Mouse (Mus musculus): ENCODE measurements around the gene Ubap1l.

- TF ChIP-seq CTCF (conservative IDR thresholded peaks at IDR 0.05; ENCODE audit: insufficient read depth, insufficient read length, low read depth, low read length) (no peak), POLR2A (IDR thresholded peaks at IDR 0.05; ENCODE audit: low read depth, low read length) (no peak)
These were observed 3.9 kb upstream of the Ubap1l start for GRCm38 (mm10) chr9:65356971-65357370.
